Mouse (Mus musculus) hematopoietic multipotent progenitor cell, adult 10-12 weeks (in vitro differentiated cells): ENCODE results near the gene Cul1. TPM values are rescaled to one million over a fixed set of nuclear protein-coding genes. Genes with fewer than 3 reads are reported as not detected.

Source experiments
- polyA plus RNA-seq: library from polyadenylated mRNA; stranded (reverse); fragments of >175 nt; gene quantifications from 2 replicates; pipeline ENCODE4 v1.2.3, GENCODE M21; 2012; ENCODE audit warnings: low replicate concordance

Cul1 gene
- 8.2 and 13.3 TPM in 2 replicates for polyA plus RNA-seq

DNA sequence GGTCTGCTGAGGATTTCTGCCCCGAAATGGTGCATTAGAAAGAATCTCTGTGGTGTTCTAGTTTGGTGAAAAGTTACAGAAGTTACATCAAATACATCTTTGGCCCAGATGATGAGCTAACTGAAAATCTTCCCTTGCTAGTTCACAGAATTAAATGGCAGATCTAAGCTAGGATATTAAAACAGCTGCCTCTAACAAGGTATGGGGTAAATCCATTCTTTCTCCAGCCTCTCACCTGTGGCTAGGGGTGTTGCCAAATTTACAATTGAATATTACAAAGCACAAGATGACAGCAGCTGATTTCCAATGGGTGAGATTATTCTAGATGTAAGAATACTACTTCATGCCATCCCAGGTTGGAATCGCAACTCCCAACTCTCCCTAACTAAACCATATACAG, at the start of gene Cul1:
Gene Cul1 (plus strand): TSS at position 301 of the 400 bp plus-strand sequence.

Other genes starting within 250 kb of the Cul1 start
- 7.5 and 8.7 TPM in 2 replicates for gene Ezh2, start 141.9 kb downstream of the Cul1 start, polyA plus RNA-seq